Mouse (Mus musculus) neural tube, embryonic 11.5 days (tissue): ENCODE results near the gene Mlec. TPM values are rescaled to one million over a fixed set of nuclear protein-coding genes. Genes with fewer than 3 reads are reported as not detected.

Experiments
- ATAC-seq: fragments of 200-750 bp; cut with Nextera tagmentation; 2 replicates; pipeline ENCODE4 v1.8.0; 2017; ENCODE audit warnings: moderate number of reproducible peaks, mild to moderate bottlenecking, moderate TSS enrichment, moderate library complexity; ENCODE audit not compliant: insufficient read depth, low FRiP score, low TSS enrichment
- DNase-seq: peaks from one replicate; pipeline ENCODE4 v3.0.0-alpha.2; 2015; ENCODE audit warnings: low spot score
- H3K27ac ChIP-seq: fragments of 300-500 bp; sonication (generic); 2 replicates; pipeline ENCODE4 v1.5.1; 2014; ENCODE audit warnings: low read depth, mild to moderate bottlenecking, low read length
- H3K27me3 ChIP-seq: fragments of 300-500 bp; sonication (generic); 2 replicates; pipeline ENCODE4 v1.6.1; 2014; ENCODE audit warnings: mild to moderate bottlenecking, low read length, mixed read lengths; ENCODE audit not compliant: control insufficient read depth, insufficient read depth
- H3K36me3 ChIP-seq: fragments of 300-500 bp; sonication (generic); 2 replicates; pipeline ENCODE4 v1.6.1; 2014; ENCODE audit warnings: mild to moderate bottlenecking, low read length, moderate library complexity, mixed read lengths; ENCODE audit not compliant: control insufficient read depth, insufficient read depth
- H3K4me1 ChIP-seq: fragments of 300-500 bp; sonication (generic); 2 replicates; pipeline ENCODE4 v1.6.1; 2014; ENCODE audit warnings: low read length, mixed read lengths; ENCODE audit not compliant: control insufficient read depth, insufficient read depth
- H3K4me2 ChIP-seq: fragments of 300-500 bp; sonication (generic); 2 replicates; pipeline ENCODE4 v1.6.1; 2014; ENCODE audit warnings: low read depth, mild to moderate bottlenecking, moderate library complexity
- H3K4me3 ChIP-seq: fragments of 300-500 bp; sonication (generic); 2 replicates; pipeline ENCODE4 v1.5.1; 2014; ENCODE audit warnings: low read depth, low read length
- H3K9ac ChIP-seq: fragments of 300-500 bp; sonication (generic); 2 replicates; pipeline ENCODE4 v1.6.1; 2014; ENCODE audit warnings: mild to moderate bottlenecking, low read length
- H3K9me3 ChIP-seq: fragments of 300-500 bp; sonication (generic); 2 replicates; pipeline ENCODE4 v1.6.1; 2016; ENCODE audit warnings: low read length; ENCODE audit not compliant: control insufficient read depth
- WGBS: fragments of 180-500 bp; shearing (Covaris S2); extraction: QIAGEN DNeasy Blood & Tissue Kit; methylation state at CpG from one replicate; pipeline ENCODE4 v1.1.7; 2014; 5-methylcytosine and 5-hydroxymethylcytosine counted together
- polyA plus RNA-seq: library from polyadenylated mRNA; unstranded; fragments of >200 nt; fragmentation: Nextera tagmentation; extraction: Ambion mirVana; gene quantifications from 2 replicates; pipeline ENCODE4 v1.2.1, GENCODE M21; 2014

Mlec gene
- polyA plus RNA-seq, 1 experiment from 2014 or later, result 56.9 TPM

- H3K27me3 ChIP-seq, result no peaks in the 10 kb centered on the region
Measured at GRCm38 (mm10) chr5:115182925-115183324, 24.9 kb upstream of the Mlec start.

GRCm38 (mm10) chr5:115181248-115181940 is 23.4 kb upstream of the Mlec start:
- Histone ChIP-seq H3K9ac (no peak overlapping the region), H3K27ac (no peak overlapping the region), H3K9me3 (no peaks in the 10 kb centered on the region), H3K4me2 (no peak overlapping the region), H3K36me3 (no peaks in the 10 kb centered on the region), H3K27me3 (no peaks in the 10 kb centered on the region), H3K4me3 (no peak overlapping the region), H3K4me1 (peaks cover 6% of the 10 kb centered on the region; the same call in 1 of the 2 replicates)
- DNase-seq (no peak), ATAC-seq (no peak)
- WGBS, result 79% methylated on average over 13 of the region's 13 CpGs

More at GRCm38 (mm10) chr5:115182925-115183324, 24.9 kb upstream of the Mlec start:
- Histone ChIP-seq H3K9ac (no peak overlapping the region), H3K9me3 (no peaks in the 10 kb centered on the region), H3K36me3 (no peaks in the 10 kb centered on the region), H3K4me1 (peaks cover 12% of the 10 kb centered on the region; the same call in 1 of the 2 replicates), H3K27ac (no peak overlapping the region), H3K4me3 (no peak overlapping the region), H3K4me2 (no peak overlapping the region)
- DNase-seq (no peak), ATAC-seq (no peak)
- WGBS, result 79% methylated on average over 8 of the region's 8 CpGs

GRCm38 (mm10) chr5:115179596-115179995 is 21.6 kb upstream of the Mlec start:
- DNase-seq, result no peak
- Histone ChIP-seq H3K36me3 (no peaks in the 10 kb centered on the region), H3K9ac (no peak overlapping the region), H3K4me1 (peaks cover 4% of the 10 kb centered on the region; the same call in 1 of the 2 replicates), H3K4me3 (no peak overlapping the region), H3K4me2 (no peak overlapping the region), H3K27me3 (no peaks in the 10 kb centered on the region), H3K9me3 (no peaks in the 10 kb centered on the region), H3K27ac (no peak overlapping the region)
- no peak for ATAC-seq
- 90% methylated on average over 11 of the region's 11 CpGs for WGBS

- Histone ChIP-seq H3K27ac (no peak overlapping the region), H3K4me2 (no peak overlapping the region), H3K36me3 (no peaks in the 10 kb centered on the region), H3K4me3 (no peak overlapping the region), H3K27me3 (no peaks in the 10 kb centered on the region), H3K9me3 (no peaks in the 10 kb centered on the region), H3K4me1 (no peaks in the 10 kb centered on the region), H3K9ac (no peak overlapping the region)
- no peak for DNase-seq
- 88% methylated on average over 6 of the region's 6 CpGs for WGBS
- no peak for ATAC-seq
Measured at GRCm38 (mm10) chr5:115177866-115178265, 19.9 kb upstream of the Mlec start.

DNA sequence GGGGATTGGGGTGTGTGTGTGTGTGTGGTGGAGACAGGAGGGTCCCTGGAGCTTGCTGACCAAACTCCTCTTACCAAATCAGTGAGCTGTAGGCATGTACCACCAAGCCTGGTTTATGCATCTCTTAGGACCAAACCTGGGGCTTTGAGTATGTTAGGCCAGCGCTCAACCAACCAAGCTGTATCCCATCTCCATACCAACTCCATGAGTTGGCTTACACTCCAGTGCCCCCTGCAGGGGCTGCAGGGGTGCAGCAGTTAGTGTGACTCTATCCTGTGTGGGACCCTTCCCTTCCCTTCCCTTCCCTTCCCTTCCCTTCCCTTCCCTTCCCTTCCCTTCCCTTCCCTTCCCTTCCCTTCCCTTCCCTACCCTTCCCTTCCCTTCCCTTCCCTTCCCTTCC is 16.6 kb upstream of the Mlec start:
- no peak for ATAC-seq
- peak; percentile 7 for DNase-seq
- no peak overlapping the region for H3K4me2 ChIP-seq
- no peak overlapping the region for H3K9ac ChIP-seq
- H3K27me3 ChIP-seq, result no peaks in the 10 kb centered on the region
- no peaks in the 10 kb centered on the region for H3K36me3 ChIP-seq
- no peak overlapping the region for H3K4me3 ChIP-seq
- no peak overlapping the region for H3K27ac ChIP-seq
- no peaks in the 10 kb centered on the region for H3K9me3 ChIP-seq
- no peaks in the 10 kb centered on the region for H3K4me1 ChIP-seq
- WGBS, result 100% methylated on average over 1 of the region's 1 CpGs

DNA sequence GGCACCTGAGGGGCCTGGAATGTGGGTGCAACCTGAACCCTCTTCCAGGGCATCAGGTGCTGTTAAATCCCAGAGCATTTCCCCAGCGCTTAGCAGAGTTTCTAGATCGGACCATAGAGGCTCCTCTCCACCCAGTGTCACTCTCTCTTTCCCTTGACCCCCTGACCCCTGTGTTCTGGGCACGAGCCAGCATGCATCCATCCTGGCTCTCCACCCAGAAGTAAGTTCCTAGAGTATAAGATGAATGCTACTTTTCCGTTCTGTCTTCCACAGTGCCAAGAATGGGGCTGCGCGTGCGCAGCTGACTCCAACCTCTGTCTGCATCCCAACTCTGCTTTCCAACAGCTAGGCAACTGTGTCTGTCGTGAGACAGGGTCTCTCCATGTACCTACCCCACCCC is 12.2 kb upstream of the Mlec start:
- Histone ChIP-seq H3K27me3 (no peaks in the 10 kb centered on the region), H3K4me3 (no peak overlapping the region), H3K4me1 (no peaks in the 10 kb centered on the region), H3K27ac (no peak overlapping the region), H3K36me3 (no peaks in the 10 kb centered on the region), H3K4me2 (no peak overlapping the region), H3K9ac (no peak overlapping the region), H3K9me3 (no peaks in the 10 kb centered on the region)
- ATAC-seq (no peak), DNase-seq (peak; percentile 9)
- 89% methylated on average over 8 of the region's 8 CpGs for WGBS

- WGBS, result 44% methylated on average over 27 of the region's 27 CpGs
- no peak overlapping the region for H3K9ac ChIP-seq
Measured at GRCm38 (mm10) chr5:115168641-115169415, 10.8 kb upstream of the Mlec start.

DNA sequence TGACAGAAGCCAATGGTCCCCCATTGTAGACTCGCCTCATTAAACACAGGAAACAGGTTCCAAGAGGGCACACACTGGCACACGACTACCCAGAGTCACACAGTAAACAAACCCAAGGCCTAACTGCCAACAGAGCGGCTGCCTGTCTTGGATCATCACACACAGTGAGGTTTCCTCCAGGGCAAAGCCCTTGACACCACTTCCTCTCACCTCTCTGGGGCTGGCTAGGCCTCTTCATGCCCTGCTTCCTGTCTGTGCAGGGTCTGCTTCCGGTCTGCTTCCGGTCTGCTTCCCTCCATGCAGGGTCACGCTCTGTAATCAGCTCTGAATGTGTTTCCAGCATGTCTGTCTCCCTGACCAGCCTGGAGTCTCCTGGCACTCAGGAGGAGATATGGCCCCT is 9.4 kb upstream of the Mlec start:
- Histone ChIP-seq H3K9me3 (no peaks in the 10 kb centered on the region), H3K36me3 (no peaks in the 10 kb centered on the region), H3K9ac (no peak overlapping the region), H3K4me3 (no peak overlapping the region), H3K27ac (no peak overlapping the region), H3K27me3 (no peaks in the 10 kb centered on the region), H3K4me2 (no peak overlapping the region), H3K4me1 (no peaks in the 10 kb centered on the region)
- no peak for ATAC-seq
- no peak for DNase-seq
- 72% methylated on average over 6 of the region's 6 CpGs for WGBS

More at GRCm38 (mm10) chr5:115168641-115169415, 10.8 kb upstream of the Mlec start:
- H3K27ac ChIP-seq, result no peak overlapping the region
- H3K9me3 ChIP-seq, result no peaks in the 10 kb centered on the region
- no peak for ATAC-seq
- no peaks in the 10 kb centered on the region for H3K27me3 ChIP-seq
- no peak overlapping the region for H3K4me2 ChIP-seq
- no peak overlapping the region for H3K4me3 ChIP-seq
- H3K36me3 ChIP-seq, result no peaks in the 10 kb centered on the region
- no peak for DNase-seq
- H3K4me1 ChIP-seq, result no peaks in the 10 kb centered on the region

GRCm38 (mm10) chr5:115166815-115167194 is 8.8 kb upstream of the Mlec start:
- no peak overlapping the region for H3K27ac ChIP-seq
- WGBS, result 79% methylated on average over 7 of the region's 7 CpGs
- DNase-seq (no peak), ATAC-seq (no peak)
- H3K4me1 ChIP-seq, result no peaks in the 10 kb centered on the region
- no peaks in the 10 kb centered on the region for H3K36me3 ChIP-seq
- H3K4me2 ChIP-seq, result no peak overlapping the region
- H3K27me3 ChIP-seq, result no peaks in the 10 kb centered on the region
- H3K9me3 ChIP-seq, result no peaks in the 10 kb centered on the region
- H3K9ac ChIP-seq, result no peak overlapping the region
- no peak overlapping the region for H3K4me3 ChIP-seq
